Mouse (Mus musculus): Measurements from ENCODE around the gene Vsir.

The Vsir gene

GRCm38 (mm10) chr10:60346701-60347405 lies at the start of gene Vsir:
Vsir (plus strand) TSS chr10:60346851.
- DNase-seq (ENCODE audit: extremely low read depth, insufficient read length, low spot score), result peak; percentile 41

- DNase-seq (ENCODE audit: extremely low read depth, insufficient read length, low spot score), result no peak
These were observed 47.0 kb upstream of the Vsir start for GRCm38 (mm10) chr10:60299636-60300035.

GRCm38 (mm10) chr10:60303419-60303818 lies 43.2 kb upstream of the Vsir start:
- no peak for DNase-seq (ENCODE audit: extremely low read depth, insufficient read length, low spot score)

- peak; percentile 42 for DNase-seq (ENCODE audit: extremely low read depth, insufficient read length, low spot score)
These were observed 41.6 kb upstream of the Vsir start for GRCm38 (mm10) chr10:60304854-60305628.

GRCm38 (mm10) chr10:60310629-60311028 lies 36.0 kb upstream of the Vsir start:
- DNase-seq (ENCODE audit: extremely low read depth, insufficient read length, low spot score), result no peak

- no peak for DNase-seq (ENCODE audit: extremely low read depth, insufficient read length, low spot score)
These were observed 33.0 kb upstream of the Vsir start for GRCm38 (mm10) chr10:60313606-60314005.

GRCm38 (mm10) chr10:60316166-60316565 lies 30.5 kb upstream of the Vsir start:
- DNase-seq (ENCODE audit: extremely low read depth, insufficient read length, low spot score), result no peak

- no peak for DNase-seq (ENCODE audit: extremely low read depth, insufficient read length, low spot score)
These were observed 17.5 kb upstream of the Vsir start for GRCm38 (mm10) chr10:60328963-60329650.

GRCm38 (mm10) chr10:60334583-60334982 lies 12.1 kb upstream of the Vsir start:
- no peak for DNase-seq (ENCODE audit: extremely low read depth, insufficient read length, low spot score)

- no peak for DNase-seq (ENCODE audit: extremely low read depth, insufficient read length, low spot score)
These were observed 11.6 kb upstream of the Vsir start for GRCm38 (mm10) chr10:60335021-60335420.

- no peak for DNase-seq (ENCODE audit: extremely low read depth, insufficient read length, low spot score)
These were observed 5.1 kb upstream of the Vsir start for GRCm38 (mm10) chr10:60341528-60341927.

- no peak for DNase-seq (ENCODE audit: extremely low read depth, insufficient read length, low spot score)
These were observed 2.5 kb upstream of the Vsir start for GRCm38 (mm10) chr10:60344111-60344510.

- DNase-seq (ENCODE audit: extremely low read depth, insufficient read length, low spot score), result no peak
These were observed 595 bp upstream of the Vsir start for GRCm38 (mm10) chr10:60346056-60346455.

GRCm38 (mm10) chr10:60347768-60348610 lies 1.3 kb downstream of the Vsir start:
- DNase-seq (ENCODE audit: extremely low read depth, insufficient read length, low spot score), result no peak

GRCm38 (mm10) chr10:60349056-60349455 lies 2.4 kb downstream of the Vsir start:
- DNase-seq (ENCODE audit: extremely low read depth, insufficient read length, low spot score), result peak; percentile 69

GRCm38 (mm10) chr10:60349644-60350043 lies 3.0 kb downstream of the Vsir start:
- DNase-seq (ENCODE audit: extremely low read depth, insufficient read length, low spot score), result no peak

GRCm38 (mm10) chr10:60350077-60350804 lies 3.6 kb downstream of the Vsir start:
- DNase-seq (ENCODE audit: extremely low read depth, insufficient read length, low spot score), result no peak

GRCm38 (mm10) chr10:60350805-60351167 lies 4.1 kb downstream of the Vsir start:
- DNase-seq (ENCODE audit: extremely low read depth, insufficient read length, low spot score), result peak; percentile 78

GRCm38 (mm10) chr10:60351248-60351647 lies 4.6 kb downstream of the Vsir start:
- DNase-seq (ENCODE audit: extremely low read depth, insufficient read length, low spot score), result peak; percentile 42
